Mouse (Mus musculus): Measurements from ENCODE around the gene Ttc7b. TPM values are rescaled to one million over a fixed set of nuclear protein-coding genes. Genes with fewer than 3 reads are reported as not detected.
A peak's percentile ranks its signal among the peaks of the same experiment; 100 is the strongest.

Ttc7b gene
- polyA plus RNA-seq, 1 experiment: 18.2 TPM

GRCm38 (mm10) chr12:100431830-100432229, 88.8 kb downstream of the Ttc7b start:
- Histone ChIP-seq H3K79me2 (ENCODE audit: control insufficient read depth, insufficient read depth) (no peaks in the 10 kb centered on the region), H3K4me2 (ENCODE audit: low read depth) (no peak overlapping the region), H3K36me3 (ENCODE audit: control insufficient read depth, insufficient read depth) (no peaks in the 10 kb centered on the region), H3K4me3 (no peak overlapping the region), H3ac (ENCODE audit: control insufficient read depth, insufficient read length) (no peak overlapping the region), H3K27me3 (ENCODE audit: control insufficient read depth, insufficient read depth, insufficient read length) (no peaks in the 10 kb centered on the region)
- TF ChIP-seq TCF3 (IDR thresholded peaks at IDR 0.05; ENCODE audit: insufficient read length, low read depth) (no peak), USF1 (IDR thresholded peaks at IDR 0.05; ENCODE audit: low read depth) (no peak), POLR2A (IDR thresholded peaks at IDR 0.05; ENCODE audit: insufficient read length, low read depth) (no peak), TCF12 (IDR thresholded peaks at IDR 0.05; ENCODE audit: insufficient read depth, poor library complexity, severe bottlenecking) (no peak)

GRCm38 (mm10) chr12:100429414-100430114, 91.1 kb downstream of the Ttc7b start:
- Histone ChIP-seq H3K27me3 (ENCODE audit: control insufficient read depth, insufficient read depth, insufficient read length) (no peaks in the 10 kb centered on the region), H3K4me2 (ENCODE audit: low read depth) (no peak overlapping the region), H3K36me3 (ENCODE audit: control insufficient read depth, insufficient read depth) (no peaks in the 10 kb centered on the region), H3K4me3 (no peak overlapping the region), H3ac (ENCODE audit: control insufficient read depth, insufficient read length) (no peak overlapping the region), H3K79me2 (ENCODE audit: control insufficient read depth, insufficient read depth) (no peaks in the 10 kb centered on the region)
- TF ChIP-seq REST (IDR thresholded peaks at IDR 0.05; ENCODE audit: insufficient read depth, insufficient read length): no peak
- TF ChIP-seq MAX (IDR thresholded peaks at IDR 0.05; ENCODE audit: low read depth): no peak
- no peak for TF ChIP-seq MYOG (IDR thresholded peaks at IDR 0.05; ENCODE audit: control insufficient read depth in 1 of 3, insufficient read depth in 1 of 3, insufficient read length in 2 of 3, low read depth in 2 of 3)
- no peak for TF ChIP-seq POLR2A (IDR thresholded peaks at IDR 0.05; ENCODE audit: insufficient read length, low read depth)
- no peak for TF ChIP-seq SRF (IDR thresholded peaks at IDR 0.05; ENCODE audit: control insufficient read depth, insufficient read length, low read depth)
- TF ChIP-seq TCF3 (IDR thresholded peaks at IDR 0.05; ENCODE audit: insufficient read length, low read depth): no peak
- no peak for TF ChIP-seq MYOD1 (IDR thresholded peaks at IDR 0.05; ENCODE audit: control insufficient read depth in 1 of 3, insufficient read length in 2 of 3, low read depth in 2 of 3)
- TF ChIP-seq CEBPB (IDR thresholded peaks at IDR 0.05; ENCODE audit: insufficient read depth, poor library complexity, severe bottlenecking): no peak
- no peak for TF ChIP-seq TCF12 (IDR thresholded peaks at IDR 0.05; ENCODE audit: insufficient read depth, poor library complexity, severe bottlenecking)
- no peak for TF ChIP-seq E2F4 (IDR thresholded peaks at IDR 0.05; ENCODE audit: insufficient read depth)
- no peak for TF ChIP-seq USF1 (IDR thresholded peaks at IDR 0.05; ENCODE audit: low read depth)
- TF ChIP-seq POLR2AphosphoS2 (IDR thresholded peaks at IDR 0.05; ENCODE audit: insufficient read length, low read depth): no peak

- no peaks in the 10 kb centered on the region for H3K79me2 ChIP-seq (ENCODE audit: control insufficient read depth, insufficient read depth)
- no peak overlapping the region for H3K4me3 ChIP-seq
- H3K27me3 ChIP-seq (ENCODE audit: control insufficient read depth, insufficient read depth, insufficient read length): no peaks in the 10 kb centered on the region
- TF ChIP-seq MYOG (IDR thresholded peaks at IDR 0.05; ENCODE audit: control insufficient read depth in 1 of 3, insufficient read depth in 1 of 3, insufficient read length in 2 of 3, low read depth in 2 of 3) (no peak), MAX (IDR thresholded peaks at IDR 0.05; ENCODE audit: low read depth) (no peak), USF1 (IDR thresholded peaks at IDR 0.05; ENCODE audit: low read depth) (no peak), SRF (IDR thresholded peaks at IDR 0.05; ENCODE audit: control insufficient read depth, insufficient read length, low read depth) (no peak), TCF12 (IDR thresholded peaks at IDR 0.05; ENCODE audit: insufficient read depth, poor library complexity, severe bottlenecking) (no peak), POLR2A (IDR thresholded peaks at IDR 0.05; ENCODE audit: insufficient read length, low read depth) (no peak)
- H3ac ChIP-seq (ENCODE audit: control insufficient read depth, insufficient read length): no peak overlapping the region
- no peaks in the 10 kb centered on the region for H3K36me3 ChIP-seq (ENCODE audit: control insufficient read depth, insufficient read depth)
- no peak overlapping the region for H3K4me2 ChIP-seq (ENCODE audit: low read depth)
These were observed 92.4 kb downstream of the Ttc7b start for GRCm38 (mm10) chr12:100428183-100428582.

DNA sequence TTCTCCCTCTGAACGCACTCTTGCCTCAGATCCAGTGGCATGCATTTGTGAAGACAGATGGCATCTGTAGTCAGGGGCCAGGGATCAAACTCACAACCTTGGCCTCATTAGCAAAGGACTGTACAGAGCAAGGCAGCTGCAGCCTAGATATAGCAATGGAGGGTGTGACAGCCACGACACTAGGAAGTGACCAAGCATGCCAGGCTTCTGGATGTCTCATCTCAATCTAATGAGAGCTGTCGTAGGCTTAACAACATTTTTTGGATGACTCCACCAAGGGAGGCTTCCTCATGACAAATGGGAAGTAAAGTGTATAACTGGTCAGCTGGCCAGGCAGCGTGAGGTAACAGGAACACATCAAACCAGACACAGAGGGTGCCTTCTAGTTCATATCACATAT, 94.4 kb downstream of the Ttc7b start:
- no peak overlapping the region for H3ac ChIP-seq (ENCODE audit: control insufficient read depth, insufficient read length)
- H3K4me2 ChIP-seq (ENCODE audit: low read depth): no peak overlapping the region
- H3K4me3 ChIP-seq: no peak overlapping the region
- H3K36me3 ChIP-seq (ENCODE audit: control insufficient read depth, insufficient read depth): no peaks in the 10 kb centered on the region
- TF ChIP-seq E2F4 (IDR thresholded peaks at IDR 0.05; ENCODE audit: insufficient read depth) (no peak), POLR2AphosphoS2 (IDR thresholded peaks at IDR 0.05; ENCODE audit: insufficient read length, low read depth) (no peak), SRF (IDR thresholded peaks at IDR 0.05; ENCODE audit: control insufficient read depth, insufficient read length, low read depth) (no peak), MYOG (IDR thresholded peaks at IDR 0.05; ENCODE audit: control insufficient read depth in 1 of 3, insufficient read depth in 1 of 3, insufficient read length in 2 of 3, low read depth in 2 of 3) (peak; percentile 28 to 85 (median 85)), MYOD1 (IDR thresholded peaks at IDR 0.05; ENCODE audit: control insufficient read depth in 1 of 3, insufficient read length in 2 of 3, low read depth in 2 of 3) (peak; percentile 45 to 87 (median 57)), TCF3 (IDR thresholded peaks at IDR 0.05; ENCODE audit: insufficient read length, low read depth) (no peak), TCF12 (IDR thresholded peaks at IDR 0.05; ENCODE audit: insufficient read depth, poor library complexity, severe bottlenecking) (peak; percentile 10)
- no peaks in the 10 kb centered on the region for H3K79me2 ChIP-seq (ENCODE audit: control insufficient read depth, insufficient read depth)
- H3K27me3 ChIP-seq (ENCODE audit: control insufficient read depth, insufficient read depth, insufficient read length): no peaks in the 10 kb centered on the region

DNA sequence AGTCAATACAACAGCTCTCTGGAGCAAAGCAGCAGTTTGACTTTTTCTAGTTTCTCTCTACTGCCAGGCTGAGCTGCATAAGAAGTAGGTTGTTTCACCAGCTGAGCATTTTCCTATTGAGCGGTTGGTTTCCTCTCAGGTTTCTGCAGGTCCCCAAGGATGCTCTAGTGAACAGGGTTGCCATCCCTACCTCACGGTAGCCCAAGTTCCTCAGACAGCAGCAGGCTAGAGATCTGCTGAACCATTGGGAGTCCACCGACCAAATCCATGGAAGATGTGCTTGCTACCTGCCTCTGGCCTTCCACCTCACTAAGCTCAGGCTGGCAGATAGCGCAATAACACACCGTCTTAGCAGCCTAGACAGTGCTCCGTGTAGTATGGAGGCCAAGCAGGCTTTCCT, 95.6 kb downstream of the Ttc7b start:
- Histone ChIP-seq H3K4me3 (no peak overlapping the region), H3K36me3 (ENCODE audit: control insufficient read depth, insufficient read depth) (no peaks in the 10 kb centered on the region)
- TF ChIP-seq TCF3 (IDR thresholded peaks at IDR 0.05; ENCODE audit: insufficient read length, low read depth): no peak
- no peak for TF ChIP-seq REST (IDR thresholded peaks at IDR 0.05; ENCODE audit: insufficient read depth, insufficient read length)
- no peak for TF ChIP-seq TCF12 (IDR thresholded peaks at IDR 0.05; ENCODE audit: insufficient read depth, poor library complexity, severe bottlenecking)
- TF ChIP-seq POLR2AphosphoS2 (IDR thresholded peaks at IDR 0.05; ENCODE audit: insufficient read length, low read depth): no peak
- no peak for TF ChIP-seq MAX (IDR thresholded peaks at IDR 0.05; ENCODE audit: low read depth)
- TF ChIP-seq SRF (IDR thresholded peaks at IDR 0.05; ENCODE audit: control insufficient read depth, insufficient read length, low read depth): no peak
- no peak for TF ChIP-seq USF1 (IDR thresholded peaks at IDR 0.05; ENCODE audit: low read depth)
- TF ChIP-seq MYOD1 (IDR thresholded peaks at IDR 0.05; ENCODE audit: control insufficient read depth in 1 of 3, insufficient read length in 2 of 3, low read depth in 2 of 3): no peak

More for the DNA sequence above, 95.6 kb downstream of the Ttc7b start:
- H3K4me2 ChIP-seq (ENCODE audit: low read depth): no peak overlapping the region
- no peaks in the 10 kb centered on the region for H3K79me2 ChIP-seq (ENCODE audit: control insufficient read depth, insufficient read depth)
- no peak overlapping the region for H3ac ChIP-seq (ENCODE audit: control insufficient read depth, insufficient read length)
- H3K27me3 ChIP-seq (ENCODE audit: control insufficient read depth, insufficient read depth, insufficient read length): no peaks in the 10 kb centered on the region
